Mouse (Mus musculus) myocyte (in vitro differentiated cells): ENCODE data around the gene Nrgn. TPM values are rescaled to one million over a fixed set of nuclear protein-coding genes. Genes with fewer than 3 reads are reported as not detected.

Experiments used
- H3K27me3 ChIP-seq: one replicate; pipeline ENCODE4 v1.6.1; 2011; ENCODE audit not compliant: control insufficient read depth, insufficient read depth, insufficient read length
- H3K36me3 ChIP-seq: one replicate; pipeline ENCODE4 v1.6.1; 2011; ENCODE audit not compliant: control insufficient read depth, insufficient read depth
- H3K4me2 ChIP-seq: one replicate; pipeline ENCODE4 v1.6.1; 2011; ENCODE audit warnings: low read depth, control low read depth
- H3K4me3 ChIP-seq: one replicate; pipeline ENCODE4 v1.5.1; 2011; ENCODE audit warnings: mild to moderate bottlenecking, control low read depth, moderate library complexity
- H3K79me2 ChIP-seq: one replicate; pipeline ENCODE4 v1.6.1; 2011; ENCODE audit not compliant: control insufficient read depth, insufficient read depth
- H3ac ChIP-seq: one replicate; pipeline ENCODE4 v1.6.1; 2011; ENCODE audit not compliant: control insufficient read depth, insufficient read length
- CEBPB ChIP-seq: IDR thresholded peaks from 2 replicates; pipeline ENCODE4 v1.6.1; 2011; ENCODE audit warnings: mild to moderate bottlenecking, moderate library complexity; ENCODE audit not compliant: poor library complexity, insufficient read depth, severe bottlenecking
- E2F4 ChIP-seq: IDR thresholded peaks from one replicate; pipeline ENCODE4 v1.6.1; 2011; ENCODE audit warnings: mild to moderate bottlenecking, control low read depth, moderate library complexity; ENCODE audit not compliant: insufficient read depth
- MAX ChIP-seq: IDR thresholded peaks from one replicate; pipeline ENCODE4 v1.6.1; 2011; ENCODE audit warnings: low read depth, mild to moderate bottlenecking, control low read depth
- MYOD1 ChIP-seq, 3 experiments: IDR thresholded peaks; one replicate each; pipeline ENCODE4 v1.6.1; 2011; ENCODE audit warnings: control low read depth in 2 of 3, low read depth in 2 of 3, mild to moderate bottlenecking in 2 of 3, moderate library complexity in 1 of 3; ENCODE audit not compliant: insufficient read length in 2 of 3, control insufficient read depth in 1 of 3
- MYOG ChIP-seq, 3 experiments: IDR thresholded peaks; one replicate each; pipeline ENCODE4 v1.6.1; 2011; ENCODE audit warnings: control low read depth in 2 of 3, low read depth in 2 of 3, mild to moderate bottlenecking in 2 of 3; ENCODE audit not compliant: insufficient read length in 2 of 3, control insufficient read depth in 1 of 3, insufficient read depth in 1 of 3
- POLR2A ChIP-seq: IDR thresholded peaks from one replicate; pipeline ENCODE4 v1.6.1; 2011; ENCODE audit warnings: low read depth, mild to moderate bottlenecking, control low read depth, moderate library complexity; ENCODE audit not compliant: insufficient read length
- POLR2AphosphoS2 ChIP-seq: IDR thresholded peaks from one replicate; pipeline ENCODE4 v1.6.1; 2011; ENCODE audit warnings: low read depth, control low read depth; ENCODE audit not compliant: insufficient read length
- REST ChIP-seq: IDR thresholded peaks from one replicate; pipeline ENCODE4 v1.6.1; 2011; ENCODE audit warnings: mild to moderate bottlenecking, control low read depth, moderate library complexity; ENCODE audit not compliant: insufficient read depth, insufficient read length
- SRF ChIP-seq: IDR thresholded peaks from one replicate; pipeline ENCODE4 v1.6.1; 2011; ENCODE audit warnings: low read depth; ENCODE audit not compliant: control insufficient read depth, insufficient read length
- TCF12 ChIP-seq: IDR thresholded peaks from one replicate; pipeline ENCODE4 v1.6.1; 2011; ENCODE audit warnings: mild to moderate bottlenecking, control low read depth; ENCODE audit not compliant: poor library complexity, insufficient read depth, severe bottlenecking
- TCF3 ChIP-seq: IDR thresholded peaks from one replicate; pipeline ENCODE4 v1.6.1; 2011; ENCODE audit warnings: low read depth, control low read depth; ENCODE audit not compliant: insufficient read length
- USF1 ChIP-seq: IDR thresholded peaks from one replicate; pipeline ENCODE4 v1.6.1; 2011; ENCODE audit warnings: low read depth, mild to moderate bottlenecking, control low read depth, moderate library complexity
- polyA plus RNA-seq: library from polyadenylated mRNA; unstranded; fragments of >200 nt; fragmentation: generic; extraction: Trizol; gene quantifications from one replicate; pipeline ENCODE4 v1.2.1, GENCODE M21; 2012; ENCODE audit warnings: missing spikeins

Gene Nrgn
- polyA plus RNA-seq, 1 experiment: 0.42 TPM

- H3K4me3 ChIP-seq: no peak overlapping the region
- H3K4me2 ChIP-seq: no peak overlapping the region
- H3ac ChIP-seq: no peak overlapping the region
- TF ChIP-seq POLR2A (no peak), CEBPB (no peak), USF1 (no peak), TCF12 (no peak), SRF (no peak), MAX (no peak), REST (no peak), MYOD1 (IDR thresholded peaks at IDR 0.05; ENCODE audit: control insufficient read depth in 1 of 3, insufficient read length in 2 of 3, low read depth in 2 of 3) (no peak), E2F4 (no peak), MYOG (IDR thresholded peaks at IDR 0.05; ENCODE audit: control insufficient read depth in 1 of 3, insufficient read depth in 1 of 3, insufficient read length in 2 of 3, low read depth in 2 of 3) (no peak), POLR2AphosphoS2 (no peak), TCF3 (no peak)
- H3K36me3 ChIP-seq: no peaks in the 10 kb centered on the region
- H3K79me2 ChIP-seq: no peaks in the 10 kb centered on the region
- no peaks in the 10 kb centered on the region for H3K27me3 ChIP-seq
Measured at GRCm38 (mm10) chr9:37593690-37594089, 41.0 kb upstream of the Nrgn start.

DNA sequence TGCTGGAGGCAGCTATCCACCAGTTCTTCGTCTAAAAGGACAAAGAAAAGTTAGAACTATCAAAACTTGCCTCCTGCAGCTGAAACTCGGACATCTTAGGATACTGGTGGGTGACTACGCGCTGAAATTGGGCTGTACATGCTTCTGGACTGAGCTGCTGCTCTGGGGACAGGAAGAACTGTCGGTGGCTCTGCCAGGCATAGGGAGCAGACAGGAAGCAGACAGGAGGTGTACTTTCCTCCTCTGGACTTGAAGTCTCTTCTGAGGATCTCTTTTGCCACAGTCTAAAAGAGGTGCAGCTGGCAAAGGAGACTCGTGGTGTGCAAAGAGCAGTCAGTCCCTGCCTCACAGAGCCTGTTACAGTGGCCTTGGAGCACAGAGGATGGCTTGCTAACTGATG is 39.9 kb upstream of the Nrgn start:
- H3K4me2 ChIP-seq: no peak overlapping the region
- no peaks in the 10 kb centered on the region for H3K36me3 ChIP-seq
- no peaks in the 10 kb centered on the region for H3K79me2 ChIP-seq
- H3K4me3 ChIP-seq: no peak overlapping the region
- no peak for TF ChIP-seq MYOD1 (IDR thresholded peaks at IDR 0.05; ENCODE audit: control insufficient read depth in 1 of 3, insufficient read length in 2 of 3, low read depth in 2 of 3)
- no peak for TF ChIP-seq POLR2AphosphoS2
- TF ChIP-seq TCF12: no peak
- TF ChIP-seq CEBPB: no peak
- no peak for TF ChIP-seq TCF3
- TF ChIP-seq SRF: no peak
- TF ChIP-seq POLR2A: no peak
- TF ChIP-seq E2F4: no peak
- TF ChIP-seq MAX: no peak
- TF ChIP-seq MYOG (IDR thresholded peaks at IDR 0.05; ENCODE audit: control insufficient read depth in 1 of 3, insufficient read depth in 1 of 3, insufficient read length in 2 of 3, low read depth in 2 of 3): no peak
- no peak for TF ChIP-seq USF1
- no peak for TF ChIP-seq REST
- H3ac ChIP-seq: no peak overlapping the region
- no peaks in the 10 kb centered on the region for H3K27me3 ChIP-seq

DNA sequence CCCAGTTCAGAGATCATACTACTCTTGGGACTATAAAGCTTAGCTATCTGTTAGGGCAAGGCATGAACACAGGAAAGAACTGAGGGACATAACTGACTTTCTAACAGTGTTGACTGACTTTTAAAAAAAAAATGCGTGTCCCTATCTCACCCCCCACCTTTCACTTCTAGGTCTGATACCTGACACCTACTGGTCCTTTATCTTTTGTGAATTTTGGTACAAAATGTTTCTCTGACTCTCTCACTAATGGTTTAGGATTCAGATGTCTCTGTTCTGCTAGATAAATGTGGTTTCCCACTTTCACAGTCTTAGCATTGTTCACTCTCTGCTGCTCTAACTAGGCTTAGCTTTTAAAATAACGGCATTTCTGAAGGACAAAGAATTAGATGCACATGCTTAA is 39.3 kb upstream of the Nrgn start:
- Histone ChIP-seq H3K27me3 (no peaks in the 10 kb centered on the region), H3K79me2 (no peaks in the 10 kb centered on the region), H3K36me3 (no peaks in the 10 kb centered on the region), H3K4me3 (no peak overlapping the region), H3ac (no peak overlapping the region), H3K4me2 (no peak overlapping the region)
- no peak for TF ChIP-seq SRF
- TF ChIP-seq TCF12: no peak
- TF ChIP-seq MYOD1 (IDR thresholded peaks at IDR 0.05; ENCODE audit: control insufficient read depth in 1 of 3, insufficient read length in 2 of 3, low read depth in 2 of 3): no peak
- no peak for TF ChIP-seq USF1
- no peak for TF ChIP-seq REST
- no peak for TF ChIP-seq CEBPB
- no peak for TF ChIP-seq TCF3
- no peak for TF ChIP-seq POLR2AphosphoS2
- no peak for TF ChIP-seq MYOG (IDR thresholded peaks at IDR 0.05; ENCODE audit: control insufficient read depth in 1 of 3, insufficient read depth in 1 of 3, insufficient read length in 2 of 3, low read depth in 2 of 3)
- no peak for TF ChIP-seq E2F4
- no peak for TF ChIP-seq POLR2A
- TF ChIP-seq MAX: no peak

DNA sequence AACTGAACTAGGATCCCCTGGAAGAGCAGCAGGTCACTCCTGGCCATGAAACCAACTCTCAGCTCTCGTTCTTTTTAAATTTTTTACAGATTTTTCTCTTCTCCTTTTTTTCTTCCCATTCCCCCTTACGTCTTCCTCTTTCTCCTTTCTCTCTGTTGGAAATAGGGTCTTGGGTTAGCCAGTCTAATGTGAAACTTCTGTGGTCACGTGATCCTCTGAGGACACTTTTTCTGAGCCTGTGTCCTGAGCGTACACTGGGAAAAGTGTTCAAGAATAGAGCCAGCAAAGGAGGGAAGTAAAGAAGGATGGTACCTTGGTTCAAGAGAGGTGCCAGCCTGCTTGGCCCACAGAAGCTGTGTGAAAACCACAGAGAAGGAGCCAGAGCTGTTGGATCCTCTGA is 37.7 kb upstream of the Nrgn start:
- Histone ChIP-seq H3ac (no peak overlapping the region), H3K36me3 (no peaks in the 10 kb centered on the region), H3K79me2 (no peaks in the 10 kb centered on the region), H3K4me3 (no peak overlapping the region), H3K4me2 (no peak overlapping the region), H3K27me3 (no peaks in the 10 kb centered on the region)
- TF ChIP-seq MYOD1 (IDR thresholded peaks at IDR 0.05; ENCODE audit: control insufficient read depth in 1 of 3, insufficient read length in 2 of 3, low read depth in 2 of 3) (no peak), CEBPB (no peak), E2F4 (no peak), USF1 (peak; percentile 23), TCF12 (no peak)

DNA sequence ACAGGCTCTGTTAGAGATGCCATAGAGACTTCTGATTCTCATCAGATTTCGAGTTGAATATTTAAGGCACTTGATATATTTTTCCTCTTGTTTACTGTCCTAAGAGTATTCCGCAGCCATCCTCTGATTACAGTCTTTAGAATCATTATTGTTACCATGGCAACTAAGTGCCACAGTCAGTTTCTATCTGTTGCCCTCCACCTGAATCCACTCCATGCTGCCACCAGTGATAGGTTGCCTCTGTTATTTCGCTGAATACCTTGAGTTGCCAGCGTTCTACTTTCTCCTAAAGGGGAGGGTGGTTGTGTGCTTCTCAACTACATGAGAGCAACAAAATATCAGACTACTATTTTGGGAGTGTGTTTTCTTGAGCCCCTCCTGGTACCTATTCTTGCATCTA is 34.0 kb upstream of the Nrgn start:
- H3K4me3 ChIP-seq: no peak overlapping the region
- TF ChIP-seq CEBPB: no peak
- H3K27me3 ChIP-seq: peaks cover 10% of the 10 kb centered on the region
- no peak overlapping the region for H3K4me2 ChIP-seq
- no peaks in the 10 kb centered on the region for H3K36me3 ChIP-seq
- H3ac ChIP-seq: no peak overlapping the region
- no peaks in the 10 kb centered on the region for H3K79me2 ChIP-seq
